Mouse (Mus musculus): ENCODE results near the gene Fbl. TPM values are rescaled to one million over a fixed set of nuclear protein-coding genes. Genes with fewer than 3 reads are reported as not detected.
"Not testable (repeated sequence)": the region's sequence is repeated elsewhere in the genome, so short reads cannot be mapped to it uniquely, and the experiment has no call there.

Fbl gene
- total RNA-seq, 2 experiments from 2014 or later = 62.5 to 63.5 TPM

DNA sequence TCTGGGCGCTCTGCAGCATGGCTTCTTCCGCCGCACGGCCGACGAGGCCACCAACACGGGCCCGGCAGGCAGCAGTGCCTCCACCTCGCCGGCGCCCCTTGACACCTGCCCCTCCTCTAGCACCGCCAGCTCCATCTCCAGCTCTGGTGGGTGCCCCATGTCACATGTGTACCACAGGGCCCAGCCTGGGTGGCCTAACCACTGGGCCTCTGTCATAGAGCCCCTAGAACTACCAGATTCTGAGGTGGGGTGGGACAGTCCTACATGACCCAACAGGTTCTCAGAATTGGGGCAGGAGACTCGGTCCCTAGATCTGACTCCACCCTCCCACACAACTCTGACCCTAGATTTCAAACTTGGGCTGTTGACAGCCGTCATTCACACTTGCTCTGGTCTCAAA lies 16.4 kb downstream of the Fbl start:
- intact Hi-C loops (cut with DNase I) = no loop called here
- no peak for DNase-seq (ENCODE audit: low spot score in 2 of 2)

DNA sequence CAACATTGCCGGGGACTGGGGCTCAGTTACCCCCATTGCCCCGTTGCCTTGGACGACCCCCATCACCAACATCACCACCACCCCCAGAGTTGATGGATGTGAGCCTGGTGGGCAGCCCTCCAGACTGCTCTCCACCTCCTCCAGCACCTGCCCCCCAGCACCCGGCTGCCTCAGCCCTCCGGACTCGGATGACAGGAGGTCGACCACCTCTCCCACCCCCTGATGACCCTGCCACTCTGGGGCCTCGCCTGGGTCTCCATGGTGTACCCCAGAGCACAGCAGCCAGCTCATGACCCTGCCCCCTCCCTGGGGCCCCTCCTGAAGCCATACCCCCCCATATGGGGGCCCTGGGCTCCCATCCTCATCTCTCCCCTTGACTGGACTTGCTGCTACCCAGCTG lies 17.1 kb downstream of the Fbl start:
- intact Hi-C loops (cut with DNase I) = no loop called here
- no peak for DNase-seq (ENCODE audit: low spot score in 2 of 2)

DNA sequence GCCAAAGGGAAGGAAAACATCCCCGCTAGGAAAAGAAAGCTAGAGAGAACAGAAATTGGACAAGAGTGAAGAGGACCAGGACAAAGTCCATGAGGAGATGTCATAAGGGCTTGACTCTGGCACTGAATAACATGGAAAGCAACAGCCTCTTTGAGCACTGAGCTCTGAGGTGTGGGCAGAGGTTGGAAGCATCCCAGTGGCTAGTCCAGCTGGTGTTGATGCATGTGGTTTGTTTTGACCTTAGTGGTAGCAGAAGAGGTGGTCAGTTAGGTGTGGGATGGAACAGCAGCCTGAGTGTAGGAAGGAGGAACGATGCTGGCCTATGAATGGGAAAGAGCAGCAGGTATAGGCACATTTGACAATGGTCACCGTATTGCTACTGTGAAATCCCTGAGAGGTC lies 22.0 kb downstream of the Fbl start:
- intact Hi-C loops (cut with DNase I) = no loop called here
- no peak for DNase-seq (ENCODE audit: low spot score in 2 of 2)

DNA sequence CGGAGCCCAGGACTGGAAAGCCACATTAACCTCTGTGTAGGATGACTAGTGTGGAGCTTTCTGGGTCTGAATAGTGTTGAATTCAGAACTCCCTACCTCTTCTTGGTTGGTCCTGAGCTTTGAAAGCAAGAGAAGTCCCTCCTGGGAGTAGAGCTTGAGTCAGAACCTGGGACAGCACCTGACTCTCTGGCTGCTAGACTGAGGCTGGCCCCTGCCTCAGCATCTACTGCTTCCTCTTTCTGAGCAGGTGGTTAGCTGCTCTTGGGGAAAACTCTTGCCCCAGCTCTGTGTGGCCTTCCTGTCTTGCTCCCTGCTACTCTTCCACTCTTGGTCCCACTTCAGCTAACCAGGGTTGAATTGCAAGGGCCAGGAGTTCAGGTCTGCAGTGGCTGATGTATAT lies 22.4 kb downstream of the Fbl start:
- intact Hi-C loops (cut with DNase I) = no loop called here
- DNase-seq (ENCODE audit: low spot score in 2 of 2) = no peak

DNA sequence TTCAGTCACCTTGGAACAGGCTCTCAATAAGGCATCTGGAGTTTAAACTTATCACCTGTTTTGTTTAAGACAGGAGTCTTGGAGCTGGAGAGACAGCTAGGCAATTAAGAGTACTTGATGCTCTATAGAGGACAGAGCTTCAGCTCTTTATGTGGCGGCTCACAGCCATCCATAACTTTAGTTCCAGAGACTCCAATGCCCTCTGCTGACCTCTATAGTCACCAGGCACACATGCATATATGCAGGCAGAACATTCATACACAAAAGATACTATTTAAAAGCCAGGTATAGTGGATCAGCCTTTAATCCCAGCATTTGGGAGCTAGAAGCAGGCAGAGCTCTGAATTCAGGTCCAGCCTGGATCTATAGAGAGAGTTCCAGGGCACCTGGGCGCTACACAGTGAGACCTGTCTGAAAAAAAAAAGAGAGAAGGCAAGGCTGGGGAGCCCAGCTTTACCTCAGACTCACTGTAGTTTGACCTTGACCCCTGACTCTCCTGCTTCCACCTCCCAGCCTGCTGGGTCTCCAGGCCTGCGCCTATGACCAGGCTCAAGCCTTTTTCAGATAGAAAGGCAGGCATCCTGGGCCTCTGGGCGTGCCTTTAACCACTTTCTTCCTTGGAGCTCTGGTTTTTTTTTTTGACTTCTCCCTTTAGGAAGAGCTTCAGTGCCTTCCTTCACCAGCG lies 26.0 kb downstream of the Fbl start:
- intact Hi-C loops (cut with DNase I) = no loop called here
- DNase-seq (ENCODE audit: low spot score in 2 of 2) = no peak

DNA sequence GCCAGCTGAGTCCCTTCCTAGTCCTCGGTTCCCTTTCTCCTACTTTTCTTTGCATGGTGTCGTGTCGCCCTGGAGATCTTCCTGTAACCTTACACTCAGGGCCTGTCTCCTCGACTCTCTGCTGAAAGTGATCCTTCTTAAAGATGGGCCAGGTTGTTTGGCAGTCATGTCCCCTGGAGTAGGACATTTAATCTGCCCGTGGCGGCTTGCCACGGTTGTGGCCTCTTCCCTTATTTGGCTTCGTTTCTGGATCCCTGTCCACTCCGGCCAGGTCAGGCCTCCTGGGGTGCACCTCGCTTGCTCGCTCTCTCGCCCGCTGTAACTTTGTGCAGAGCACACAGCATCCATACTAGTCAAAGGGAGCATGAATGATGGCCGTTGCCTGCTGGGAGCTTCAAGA lies 27.0 kb downstream of the Fbl start:
- intact Hi-C loops (cut with DNase I) = no loop called here
- DNase-seq (ENCODE audit: low spot score in 2 of 2) = no peak

DNA sequence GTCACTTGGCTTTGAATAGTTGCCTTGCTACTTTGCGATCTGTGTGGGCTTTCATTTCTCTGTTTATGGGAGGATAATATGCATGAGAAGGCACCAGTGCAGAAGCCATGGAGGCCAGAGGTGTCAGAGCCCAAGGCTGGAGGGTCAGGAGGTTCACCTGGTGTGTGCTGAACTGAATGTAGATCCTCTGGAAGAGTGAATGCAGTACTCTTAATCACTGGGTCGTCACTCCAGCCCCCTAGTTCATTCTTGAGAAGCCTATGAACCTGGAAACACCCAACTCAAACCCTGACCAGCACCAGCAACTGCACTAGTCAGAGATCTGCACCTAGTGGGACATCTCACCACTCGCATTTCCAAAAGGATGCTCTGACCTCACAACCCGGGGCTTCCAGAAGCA lies 29.5 kb downstream of the Fbl start:
- intact Hi-C loops (cut with DNase I) = no loop called here

DNA sequence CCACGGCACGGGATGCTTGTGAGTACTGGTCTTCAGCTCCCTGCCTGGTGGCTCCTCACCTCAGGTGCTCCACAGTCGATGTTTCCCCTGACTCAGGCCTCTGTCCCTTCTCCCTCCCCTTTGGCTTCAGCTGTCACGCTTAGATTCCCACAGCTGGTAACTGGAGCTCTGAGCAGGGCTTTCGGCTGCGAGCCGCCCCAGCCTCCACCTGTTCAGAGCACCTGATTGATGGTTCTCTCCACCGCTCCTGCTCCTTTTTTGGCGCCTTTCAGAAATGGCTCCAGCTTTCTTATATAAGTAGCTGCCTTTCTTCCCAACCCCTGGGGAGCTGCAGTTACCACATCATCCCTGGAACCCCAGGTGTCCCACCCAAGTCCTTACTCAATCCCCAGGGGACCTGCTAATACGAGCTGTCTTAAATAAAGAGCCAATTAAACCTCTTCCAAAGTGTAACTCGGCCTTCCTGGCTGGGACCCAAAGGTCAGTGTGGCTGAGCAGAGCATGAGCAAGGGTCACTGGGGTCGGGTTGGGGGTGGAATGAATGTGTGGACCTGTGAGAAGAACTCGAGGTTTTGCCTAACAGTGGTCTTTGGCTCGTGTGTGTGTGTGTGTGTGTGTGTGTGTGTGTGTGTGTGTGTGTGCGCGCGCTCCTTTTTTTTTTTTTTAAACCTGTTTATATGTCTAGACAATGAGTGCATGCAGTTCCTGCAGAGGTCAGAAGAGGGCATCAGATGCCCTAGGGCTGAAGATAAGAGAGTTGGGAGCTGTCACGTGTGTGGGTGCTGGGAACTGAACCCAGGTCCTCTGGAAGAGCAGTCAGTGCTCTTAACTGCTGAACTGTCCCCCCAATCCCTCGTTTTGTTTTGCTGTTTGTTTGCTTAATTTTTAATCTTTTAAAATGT lies 33.9 kb downstream of the Fbl start:
- intact Hi-C loops (cut with DNase I) = no loop called here
- DNase-seq (ENCODE audit: low spot score in 2 of 2) = no peak

More for the DNA sequence above, 29.5 kb downstream of the Fbl start:
- no peak for DNase-seq (ENCODE audit: low spot score in 2 of 2)

DNA sequence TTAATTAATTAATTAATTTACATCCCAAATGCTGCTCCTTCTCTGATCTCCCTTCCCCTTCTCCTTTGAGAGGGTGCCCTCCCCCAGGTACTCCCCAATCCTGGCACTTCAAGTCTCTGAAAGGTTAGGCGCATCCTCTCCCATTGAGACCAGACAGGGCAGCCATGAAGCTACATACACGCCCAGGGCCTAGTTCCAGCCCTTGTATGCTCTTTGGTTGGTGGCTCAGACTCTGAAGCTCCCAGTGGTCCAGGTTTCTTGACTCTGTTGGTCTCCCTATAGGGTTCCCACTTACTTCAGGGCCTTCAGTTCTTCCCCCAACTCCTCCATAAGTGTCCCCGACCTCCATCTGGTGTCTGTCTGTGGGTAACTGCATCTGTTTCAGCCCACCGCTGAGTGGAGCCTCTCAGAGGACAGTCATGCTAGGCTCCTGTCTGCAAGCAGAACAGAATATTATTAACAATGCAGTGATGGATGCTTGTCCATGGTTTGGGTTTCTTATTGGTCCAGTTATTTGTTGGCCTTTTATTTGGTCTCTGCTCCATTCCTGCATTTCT lies 36.6 kb downstream of the Fbl start:
- intact Hi-C loops (cut with DNase I) = no loop called here
- peak in 1 of 2 experiments; percentile 40 for DNase-seq (ENCODE audit: low spot score in 2 of 2)

DNA sequence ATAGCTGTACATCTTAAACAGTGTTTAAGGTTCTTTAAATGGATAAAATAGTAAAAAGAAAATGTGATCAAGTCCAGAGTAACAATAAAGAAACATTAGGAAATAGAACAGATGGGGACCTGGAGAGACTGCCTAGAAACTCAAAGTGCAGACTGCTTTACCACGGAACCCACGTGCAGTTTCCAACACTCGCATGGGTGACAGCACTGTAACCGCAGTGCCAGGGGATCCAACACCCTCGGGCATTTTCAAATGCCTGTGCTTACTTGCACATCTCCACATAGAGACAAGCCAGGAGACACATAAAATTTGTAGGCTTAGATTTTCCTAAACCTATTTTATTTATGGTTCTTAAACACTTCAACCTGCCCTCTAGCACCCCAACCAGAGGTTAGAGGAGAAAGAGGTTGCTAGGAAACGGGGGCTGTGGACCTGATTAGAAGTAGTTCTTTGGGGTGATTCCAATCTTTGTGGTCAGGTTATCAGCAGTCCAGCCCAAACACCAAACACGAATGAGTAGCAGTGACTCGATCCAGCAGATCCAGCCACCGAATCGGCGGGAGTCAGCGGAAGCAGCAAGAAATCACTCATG lies 39.0 kb downstream of the Fbl start:
- DNase-seq (ENCODE audit: low spot score in 2 of 2) = no peak
- intact Hi-C loops (cut with DNase I) = no loop called here

DNA sequence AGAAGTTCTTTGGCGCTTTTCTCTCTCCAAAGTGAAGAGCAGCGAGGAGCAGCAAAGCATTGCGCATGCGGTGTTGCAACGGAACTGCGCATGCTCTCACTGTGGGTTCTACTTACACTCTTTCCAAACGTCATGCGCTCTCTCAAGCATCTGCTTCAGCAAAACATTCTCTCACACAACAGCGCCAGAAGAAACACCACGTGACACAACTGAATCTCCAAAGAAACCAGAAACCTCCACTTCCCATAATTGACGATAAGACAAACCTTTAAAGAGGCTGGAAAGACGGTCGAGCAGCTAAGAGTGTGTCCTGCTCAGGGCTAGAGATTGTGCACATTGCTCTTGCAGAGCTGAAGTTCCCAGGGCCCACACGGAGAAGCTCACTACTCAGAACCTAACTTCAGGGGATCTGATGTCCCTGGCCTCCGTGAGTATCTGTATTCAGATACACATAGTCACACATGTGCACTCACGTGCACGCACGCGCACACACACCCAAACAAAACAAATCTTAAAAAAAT lies 39.5 kb downstream of the Fbl start:
- intact Hi-C loops (cut with DNase I) = no loop called here
- peak; percentile 78 to 80 for DNase-seq (ENCODE audit: low spot score in 2 of 2)

DNA sequence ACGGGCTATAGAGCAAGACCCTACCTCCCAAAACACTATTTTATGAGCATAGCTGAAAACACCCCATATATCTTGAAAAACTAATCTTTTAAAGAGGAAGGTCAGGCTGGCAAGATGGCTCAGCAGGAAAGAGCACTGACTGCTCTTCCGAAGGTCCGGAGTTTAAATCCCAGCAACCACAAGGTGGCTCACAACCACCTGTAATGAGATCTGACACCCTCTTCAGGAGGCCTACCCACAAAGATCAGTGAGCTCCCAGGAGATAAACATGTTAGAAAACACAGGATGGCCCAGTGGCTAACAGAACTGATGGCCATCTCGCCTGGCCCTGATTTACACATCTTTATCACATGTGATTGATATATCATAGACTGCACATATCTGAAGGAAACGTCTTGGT lies 41.2 kb downstream of the Fbl start:
- intact Hi-C loops (cut with DNase I) = loop anchor here (10.0 kb wide), 1 partner anchor 54 kb away; the partner anchor contains the start of gene Eid2
- DNase-seq (ENCODE audit: low spot score in 2 of 2) = no peak

DNA sequence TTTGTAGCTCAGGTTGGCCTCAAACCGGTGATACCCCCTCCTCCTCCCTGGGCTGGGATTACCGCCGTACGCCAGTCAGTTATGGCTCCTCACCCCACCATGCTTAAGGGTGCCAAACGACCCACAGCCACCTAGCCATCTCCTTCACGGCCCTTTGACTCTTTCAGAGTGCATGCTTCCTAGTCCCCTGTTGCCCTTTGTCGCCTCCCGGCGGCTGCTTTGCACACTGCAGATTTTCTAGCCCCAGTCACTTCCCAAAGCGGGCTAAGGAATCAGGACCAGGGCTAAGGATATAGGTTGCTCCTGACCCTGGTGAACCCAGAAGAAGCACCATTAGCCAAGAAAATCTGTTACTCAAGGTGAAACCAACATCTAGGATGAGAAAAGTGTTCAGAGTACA lies 44.6 kb downstream of the Fbl start:
- intact Hi-C loops (cut with DNase I) = loop anchor here (10.0 kb wide), 1 partner anchor 51 kb away; the partner anchor contains the start of gene Eid2

DNA sequence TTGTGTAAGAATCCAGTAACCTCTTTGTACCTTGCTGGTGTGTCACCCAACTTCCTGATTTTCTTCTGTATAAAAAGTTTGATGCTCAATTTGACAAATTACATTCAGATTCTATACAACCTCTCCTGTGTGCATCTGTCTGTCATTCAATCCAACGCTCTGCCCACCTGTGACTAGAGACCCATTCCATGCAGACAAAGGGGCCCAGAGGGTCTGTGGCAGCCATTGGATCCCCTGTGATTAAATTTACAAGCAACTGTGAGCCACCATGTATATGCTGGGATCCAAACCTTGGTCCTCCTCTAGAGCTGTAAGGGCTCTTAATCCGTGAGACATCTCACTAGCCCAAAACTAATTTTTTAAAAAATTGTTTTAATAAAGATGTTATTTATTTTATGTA lies 46.4 kb downstream of the Fbl start:
- intact Hi-C loops (cut with DNase I) = loop anchor here (5.0 to 10.0 kb wide), 2 partner anchors 49 to 54 kb away; partner anchors contain the start of gene Eid2
- not testable (repeated sequence) for DNase-seq (ENCODE audit: low spot score in 2 of 2)

More for the DNA sequence above, 44.6 kb downstream of the Fbl start:
- no peak for DNase-seq (ENCODE audit: low spot score in 2 of 2)

DNA sequence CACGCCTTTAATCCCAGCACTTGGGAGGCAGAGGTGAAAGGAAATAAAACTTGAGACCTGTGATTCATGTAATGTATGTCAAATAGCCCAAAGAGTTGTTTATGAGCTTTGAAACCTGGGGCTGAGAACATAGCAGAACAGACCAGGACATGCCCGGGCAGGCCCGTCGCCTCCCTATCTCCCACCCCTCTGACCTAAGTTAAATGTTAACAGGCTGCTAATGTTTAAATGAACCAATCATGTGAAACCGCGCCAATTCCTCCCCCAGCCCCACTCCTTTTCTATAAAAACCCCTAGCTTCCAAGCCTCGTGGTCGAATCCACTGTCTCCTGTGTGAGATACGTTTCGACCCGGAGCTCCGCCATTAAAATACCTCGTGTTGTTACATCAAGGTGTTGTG lies 48.3 kb downstream of the Fbl start:
- intact Hi-C loops (cut with DNase I) = loop anchor here (5.0 to 10.0 kb wide), 2 partner anchors 47 to 56 kb away; partner anchors contain the start of gene Eid2
- DNase-seq (ENCODE audit: low spot score in 2 of 2) = not testable (repeated sequence)

DNA sequence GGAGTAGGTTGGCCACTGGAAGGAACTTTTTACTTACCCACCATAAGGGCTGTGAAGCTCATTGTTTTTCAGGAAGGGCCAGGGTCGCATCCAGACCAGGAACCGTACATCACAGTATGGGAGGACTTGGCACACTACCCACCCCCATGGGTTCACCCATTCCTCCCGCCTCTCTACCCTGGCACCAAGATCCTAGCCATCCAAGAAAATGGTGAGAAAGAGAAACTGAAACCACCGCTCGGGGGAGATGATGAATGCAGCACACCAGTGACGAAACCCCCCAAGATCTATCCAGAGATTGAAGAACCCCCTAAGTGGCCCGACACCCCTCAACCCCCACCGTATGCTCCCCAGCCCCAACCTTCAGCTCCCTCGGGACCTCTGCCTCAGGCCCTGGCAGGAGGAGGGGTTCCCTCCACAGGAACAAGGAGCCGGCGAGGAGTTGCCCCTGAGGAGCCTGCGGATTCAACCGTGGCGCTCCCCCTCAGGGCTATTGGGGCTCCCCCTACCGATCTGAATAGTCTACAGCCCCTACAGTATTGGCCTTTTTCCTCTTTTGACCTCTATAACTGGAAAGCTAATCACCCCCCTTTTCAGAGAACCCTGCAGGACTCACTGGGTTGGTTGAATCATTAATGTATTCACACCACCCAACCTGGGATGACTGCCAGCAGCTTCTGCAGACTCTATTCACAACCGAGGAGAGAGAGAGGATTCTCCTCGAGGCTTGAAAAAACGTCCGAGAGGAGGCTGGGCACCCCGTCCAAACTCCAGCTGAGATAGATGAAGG lies 49.6 kb downstream of the Fbl start:
- intact Hi-C loops (cut with DNase I) = loop anchor here (5.0 to 10.0 kb wide), 2 partner anchors 46 to 57 kb away; partner anchors contain the start of gene Eid2
- peak; percentile 71 to 79 for DNase-seq (ENCODE audit: low spot score in 2 of 2)

DNA sequence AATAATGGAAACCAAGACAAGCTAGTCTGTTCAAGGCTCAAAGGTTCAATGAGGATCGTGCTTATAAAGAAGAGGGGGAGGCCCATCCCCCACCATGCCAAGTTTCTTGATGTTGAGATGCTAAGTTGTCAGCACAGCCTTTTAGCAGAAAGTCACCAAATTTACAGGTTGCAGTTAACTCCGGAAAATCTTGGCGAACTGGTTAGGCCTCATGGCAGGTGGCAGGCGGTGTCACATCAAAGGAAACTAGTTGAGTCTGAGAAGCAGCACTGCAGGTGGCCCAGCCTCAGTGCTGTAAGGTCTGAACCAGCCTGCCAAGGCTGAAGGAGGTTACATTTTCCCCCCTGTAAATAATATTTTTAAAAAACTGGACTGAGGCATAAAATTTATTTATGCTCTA lies 57.3 kb downstream of the Fbl start:
- DNase-seq (ENCODE audit: low spot score in 2 of 2); intact Hi-C loops (cut with DNase I): not testable (repeated sequence)

DNA sequence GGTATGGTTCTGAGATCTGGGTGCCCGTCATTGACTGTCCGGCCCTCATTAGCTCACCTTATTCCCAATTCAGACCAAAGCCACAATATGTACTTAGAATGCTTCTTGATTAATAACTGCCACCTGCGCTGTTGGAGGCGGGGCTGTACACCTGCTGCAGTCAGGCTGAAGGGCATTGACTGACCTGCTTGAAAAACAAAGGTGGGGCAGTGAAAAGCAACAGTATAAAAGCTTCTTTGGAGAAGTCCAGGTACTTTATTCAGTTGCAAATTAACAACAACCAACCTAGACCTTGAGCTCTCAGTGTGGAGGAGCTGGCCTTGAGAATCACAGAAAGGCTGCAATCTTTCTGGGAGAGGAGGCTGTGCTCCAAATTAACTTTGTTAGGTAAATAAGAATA lies 57.9 kb downstream of the Fbl start:
- DNase-seq (ENCODE audit: low spot score in 2 of 2); intact Hi-C loops (cut with DNase I): not testable (repeated sequence)

Measured in left cerebral cortex, postnatal 14 days (tissue).